Mouse (Mus musculus) cerebellum, adult 2 months (tissue): ENCODE results near the gene Timp3. TPM values are rescaled to one million over a fixed set of nuclear protein-coding genes. Genes with fewer than 3 reads are reported as not detected.
A peak's percentile ranks its signal among the peaks of the same experiment; 100 is the strongest.

Source experiments
- DNase-seq, 2 experiments: peaks; one replicate each; pipeline ENCODE4 v3.0.0; 2021
- H3K27ac ChIP-seq: fragments of 200-500 bp; 2 replicates; pipeline ENCODE4 v1.5.1; 2012; ENCODE audit warnings: low read length, control low read depth, inconsistent platforms; ENCODE audit not compliant: insufficient read depth
- H3K27me3 ChIP-seq: fragments of 200-500 bp; 2 replicates; pipeline ENCODE4 v1.6.1; 2012; ENCODE audit warnings: inconsistent platforms, mild to moderate bottlenecking, low read length, moderate library complexity; ENCODE audit not compliant: control insufficient read depth, insufficient read depth
- H3K4me1 ChIP-seq: fragments of 200-500 bp; 2 replicates; pipeline ENCODE4 v1.6.1; 2011; ENCODE audit warnings: low read length; ENCODE audit not compliant: control insufficient read depth, insufficient read depth
- H3K4me3 ChIP-seq: fragments of 200-500 bp; replicated peaks from 2 replicates; pipeline ENCODE3; 2011; ENCODE audit warnings: mild to moderate bottlenecking, low read depth, low read length, control low read depth; ENCODE audit not compliant: insufficient read depth
- CTCF ChIP-seq: fragments of 200-500 bp; IDR thresholded peaks from 2 replicates; pipeline ENCODE4 v1.5.1; 2011; ENCODE audit warnings: low read depth, mild to moderate bottlenecking, control low read depth, low read length, moderate library complexity, borderline replicate concordance; ENCODE audit not compliant: insufficient read depth
- POLR2A ChIP-seq: fragments of 200-500 bp; IDR thresholded peaks from 2 replicates; pipeline ENCODE4 v1.6.1; 2011; ENCODE audit warnings: low read length, control low read depth, borderline replicate concordance; ENCODE audit not compliant: insufficient read depth
- WGBS: fragments of 180-500 bp; shearing (Covaris S2); methylation state at CpG from one replicate; pipeline ENCODE4 v1.1.7; 2018; 5-methylcytosine and 5-hydroxymethylcytosine counted together
- polyA plus RNA-seq: library from polyadenylated mRNA; depleted of rRNA; stranded (reverse); fragments of >200 nt; gene quantifications from 2 replicates; pipeline ENCODE4 v1.2.3, GENCODE M21; 2012

Timp3 gene
- polyA plus RNA-seq, 1 experiment, result 48.9 TPM

DNA sequence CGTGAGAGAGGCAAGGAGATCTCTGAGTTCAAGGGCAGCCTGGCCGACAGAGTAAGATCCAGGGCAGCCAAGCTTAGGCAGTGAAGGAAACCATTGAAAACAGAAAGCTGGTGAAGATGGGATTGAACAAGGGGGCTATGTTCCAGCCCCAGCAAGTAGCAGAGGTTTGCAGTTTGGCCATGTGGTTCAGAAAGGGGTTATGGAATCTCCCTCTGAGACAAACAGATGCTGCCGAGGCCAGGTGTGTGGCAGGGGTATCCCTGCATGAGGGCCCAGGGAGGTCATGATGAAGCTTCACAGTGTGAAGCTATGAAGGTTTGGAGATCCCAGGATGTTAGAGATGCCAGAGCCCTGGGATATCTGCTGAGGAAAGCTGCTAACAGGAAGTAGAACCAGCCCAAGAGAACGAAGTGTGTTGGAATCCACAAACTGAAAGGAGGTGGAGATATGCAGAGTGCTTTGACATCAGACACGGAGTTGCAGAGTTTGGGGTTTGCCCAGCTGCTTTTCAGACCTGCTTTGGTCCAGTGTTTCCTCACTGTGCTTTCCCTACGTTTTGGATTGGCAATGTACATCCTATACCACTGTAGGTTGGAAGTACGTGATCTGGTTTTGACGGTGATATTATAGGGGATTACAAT lies 63.6 kb downstream of the Timp3 start:
- TF ChIP-seq POLR2A, result no peak
- TF ChIP-seq CTCF, result no peak
- no peaks in the 10 kb centered on the region for H3K27me3 ChIP-seq

DNA sequence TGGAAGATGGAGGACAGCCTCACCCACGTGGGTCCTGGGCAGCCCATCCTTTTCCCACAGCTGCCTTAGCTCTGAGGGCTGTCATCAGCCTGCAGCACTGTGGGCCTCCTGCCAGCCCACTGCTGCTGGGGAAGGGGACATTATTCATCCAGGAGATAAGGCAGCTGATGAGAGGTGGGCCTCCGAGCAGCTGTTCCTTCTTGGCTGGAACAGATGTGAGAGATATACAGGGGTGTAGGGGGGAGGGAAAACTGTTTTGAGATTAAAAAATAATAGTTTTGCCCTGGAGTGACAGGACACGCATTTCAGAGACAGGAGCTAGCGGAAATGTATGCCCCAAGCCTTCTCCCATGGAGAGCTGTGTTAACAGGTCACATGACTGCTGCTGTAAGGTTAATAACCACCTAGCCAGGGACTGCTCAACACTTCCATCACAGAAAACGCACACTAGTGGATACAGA lies 65.5 kb downstream of the Timp3 start:
- H3K4me3 ChIP-seq, result no peak overlapping the region
- H3K27ac ChIP-seq, result no peak overlapping the region
- H3K27me3 ChIP-seq, result no peaks in the 10 kb centered on the region
- no peaks in the 10 kb centered on the region for H3K4me1 ChIP-seq
- WGBS, result 75% methylated on average over 5 of the region's 5 CpGs
- no peak for TF ChIP-seq CTCF
- TF ChIP-seq POLR2A, result no peak
- no peak for DNase-seq

More for the DNA sequence above, 63.6 kb downstream of the Timp3 start:
- DNase-seq, result no peak
- no peak overlapping the region for H3K4me3 ChIP-seq
- 95% methylated on average over 8 of the region's 8 CpGs for WGBS
- no peak overlapping the region for H3K27ac ChIP-seq
- H3K4me1 ChIP-seq, result peaks cover 4% of the 10 kb centered on the region; the same call in 1 of the 2 replicates

DNA sequence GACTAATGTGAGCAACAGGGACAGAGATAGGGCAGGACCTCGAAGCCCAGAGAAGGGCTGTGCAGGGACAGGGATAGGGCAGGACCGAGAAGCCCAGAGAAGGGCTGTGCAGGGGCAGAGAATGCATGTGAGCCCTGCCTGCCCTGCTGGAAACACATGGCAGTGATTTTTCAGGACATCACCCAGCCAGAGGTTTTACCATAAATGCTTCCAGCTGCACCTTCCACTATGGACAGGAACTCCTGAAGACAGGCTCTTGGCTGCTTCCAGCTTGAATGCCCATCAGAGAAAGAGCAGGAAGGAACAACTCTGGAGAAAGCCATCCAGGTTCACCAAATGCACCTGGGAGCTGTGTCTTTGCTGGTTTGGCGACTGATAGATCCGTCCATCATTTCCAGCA lies 67.2 kb downstream of the Timp3 start:
- no peak for DNase-seq
- WGBS, result 88% methylated on average over 4 of the region's 4 CpGs
- Histone ChIP-seq H3K4me3 (no peak overlapping the region), H3K27ac (no peak overlapping the region), H3K4me1 (no peaks in the 10 kb centered on the region), H3K27me3 (no peaks in the 10 kb centered on the region)
- no peak for TF ChIP-seq CTCF
- no peak for TF ChIP-seq POLR2A

DNA sequence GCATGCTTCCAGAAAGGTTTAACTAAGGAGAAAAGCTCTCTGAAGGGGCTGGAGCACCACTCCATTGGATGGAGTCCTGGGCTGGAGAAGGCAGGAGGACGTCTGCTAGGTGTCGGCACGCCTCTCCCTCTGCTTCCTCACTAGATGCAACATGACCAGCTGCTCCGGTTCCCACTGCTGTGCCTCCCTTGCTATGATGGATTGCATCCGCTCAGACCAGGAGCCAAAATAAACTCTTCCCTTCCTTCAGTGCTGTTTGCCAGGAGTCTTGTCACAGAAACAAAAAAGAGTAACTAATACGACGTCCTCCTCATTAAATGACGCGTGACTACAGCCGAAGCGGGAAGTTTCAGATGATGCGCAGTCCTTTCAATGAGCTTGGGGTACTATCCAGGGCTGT lies 68.6 kb downstream of the Timp3 start:
- H3K4me1 ChIP-seq, result peaks cover 5% of the 10 kb centered on the region; the same call in 1 of the 2 replicates
- no peak overlapping the region for H3K4me3 ChIP-seq
- H3K27me3 ChIP-seq, result no peaks in the 10 kb centered on the region
- TF ChIP-seq CTCF (no peak), POLR2A (no peak)
- DNase-seq, result no peak
- 85% methylated on average over 12 of the region's 12 CpGs for WGBS
- H3K27ac ChIP-seq, result no peak overlapping the region

DNA sequence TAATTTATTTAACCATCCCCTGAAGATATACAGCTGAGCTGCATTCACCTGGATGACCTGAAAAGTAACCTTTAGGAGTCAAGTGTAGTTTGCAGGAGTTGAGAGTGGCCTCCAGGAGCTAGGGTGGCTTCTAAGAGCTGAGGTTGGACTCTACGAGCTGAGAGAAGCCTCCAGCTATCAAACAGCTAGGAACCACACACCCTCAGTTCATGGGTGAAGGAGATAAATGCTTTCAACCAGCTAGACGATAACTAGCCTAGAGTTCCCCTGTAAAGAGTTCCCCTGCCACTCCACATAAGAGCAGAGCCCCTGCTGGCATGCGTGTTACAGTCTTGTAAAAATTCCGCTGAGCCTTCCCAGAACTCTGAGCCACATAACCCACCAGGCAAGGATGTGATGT lies 69.2 kb downstream of the Timp3 start:
- DNase-seq, result no peak
- H3K27ac ChIP-seq, result no peak overlapping the region

DNA sequence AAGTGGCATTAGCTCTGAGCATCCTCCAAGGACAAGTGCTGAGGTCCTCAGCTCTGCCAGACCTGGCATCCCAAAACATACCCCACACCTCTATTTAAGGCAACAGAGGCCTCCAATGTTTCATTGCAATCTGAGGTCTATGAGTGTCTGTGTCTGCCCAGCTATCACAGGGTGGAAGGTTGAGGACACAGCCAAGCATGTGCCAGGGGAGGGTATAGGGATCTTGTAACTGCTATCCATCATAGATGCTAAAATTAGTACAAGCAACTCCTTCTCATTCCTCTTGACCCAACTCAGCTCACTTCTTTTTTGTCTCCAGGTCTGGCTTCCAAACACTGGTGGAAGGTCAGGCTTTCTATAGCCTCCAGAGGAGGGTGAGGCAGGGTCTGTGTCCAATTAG lies 71.4 kb downstream of the Timp3 start:
- Histone ChIP-seq H3K4me1 (peaks cover 5% of the 10 kb centered on the region; the same call in 1 of the 2 replicates), H3K27ac (no peak overlapping the region), H3K27me3 (no peaks in the 10 kb centered on the region), H3K4me3 (no peak overlapping the region)
- no peak for DNase-seq
- no peak for TF ChIP-seq CTCF
- no peak for TF ChIP-seq POLR2A

More for the DNA sequence above, 69.2 kb downstream of the Timp3 start:
- 95% methylated on average over 4 of the region's 4 CpGs for WGBS
- no peaks in the 10 kb centered on the region for H3K27me3 ChIP-seq
- no peak overlapping the region for H3K4me3 ChIP-seq
- no peak for TF ChIP-seq CTCF
- TF ChIP-seq POLR2A, result no peak
- H3K4me1 ChIP-seq, result peaks cover 5% of the 10 kb centered on the region; the same call in 1 of the 2 replicates

DNA sequence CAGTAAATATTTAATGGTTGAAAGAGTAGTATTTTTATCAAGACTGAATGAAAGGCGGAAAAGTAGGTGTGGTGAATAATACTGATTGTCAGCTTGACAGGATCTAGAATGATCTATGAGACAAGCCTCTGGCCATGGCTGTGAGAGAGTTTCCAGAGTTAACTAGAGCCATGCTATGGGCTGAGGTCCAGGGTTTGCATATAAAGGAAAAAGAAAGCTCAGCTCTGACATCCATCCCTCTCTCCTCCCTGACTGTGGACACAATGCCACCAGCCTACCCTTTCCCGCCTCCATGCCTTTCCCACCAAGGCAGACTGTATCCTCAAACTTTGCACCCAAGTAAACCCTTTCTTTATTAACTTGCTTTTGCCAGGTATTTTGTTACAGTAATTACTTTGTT lies 73.9 kb downstream of the Timp3 start:
- H3K27ac ChIP-seq, result no peak overlapping the region
- H3K27me3 ChIP-seq, result no peaks in the 10 kb centered on the region
- H3K4me1 ChIP-seq, result peaks cover 5% of the 10 kb centered on the region; the same call in 1 of the 2 replicates
- no peak overlapping the region for H3K4me3 ChIP-seq
- WGBS, result 96% methylated on average over 2 of the region's 2 CpGs
- DNase-seq, result no peak
- TF ChIP-seq POLR2A (no peak), CTCF (no peak)

DNA sequence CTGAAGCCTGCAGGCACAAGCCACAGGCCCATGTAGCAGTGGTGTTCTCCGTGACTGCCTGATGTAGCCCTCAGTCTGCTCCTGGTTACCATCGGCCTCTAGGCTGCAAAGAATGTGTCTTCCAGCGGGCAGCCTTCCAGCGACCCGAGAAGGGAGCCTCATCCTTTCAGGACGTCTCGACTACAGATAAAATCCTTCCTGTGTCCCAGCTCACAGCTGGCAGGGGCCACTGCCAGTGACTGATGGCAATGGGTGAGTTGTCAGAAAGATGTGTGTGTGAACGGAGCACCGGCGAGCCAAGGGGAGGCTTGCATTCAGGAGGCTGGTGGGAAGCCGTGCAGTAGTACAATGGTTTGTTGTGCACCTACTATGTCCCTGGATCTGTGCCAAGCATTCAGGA lies 75.7 kb downstream of the Timp3 start:
- Histone ChIP-seq H3K4me1 (peaks cover 9% of the 10 kb centered on the region; the same call in 1 of the 2 replicates), H3K27ac (no peak overlapping the region), H3K27me3 (no peaks in the 10 kb centered on the region), H3K4me3 (no peak overlapping the region)
- WGBS, result 51% methylated on average over 11 of the region's 11 CpGs
- TF ChIP-seq POLR2A (no peak), CTCF (no peak)
- peak in 1 of 2 experiments; percentile 21 for DNase-seq
